Mouse (Mus musculus): ENCODE results near the gene Cmc2.
A peak's percentile ranks its signal among the peaks of the same experiment; 100 is the strongest.

Cmc2 gene

GRCm38 (mm10) chr8:116905836-116906235 is 15.4 kb downstream of the Cmc2 start:
- no peak for DNase-seq (ENCODE audit: low read depth, low spot score)

DNA sequence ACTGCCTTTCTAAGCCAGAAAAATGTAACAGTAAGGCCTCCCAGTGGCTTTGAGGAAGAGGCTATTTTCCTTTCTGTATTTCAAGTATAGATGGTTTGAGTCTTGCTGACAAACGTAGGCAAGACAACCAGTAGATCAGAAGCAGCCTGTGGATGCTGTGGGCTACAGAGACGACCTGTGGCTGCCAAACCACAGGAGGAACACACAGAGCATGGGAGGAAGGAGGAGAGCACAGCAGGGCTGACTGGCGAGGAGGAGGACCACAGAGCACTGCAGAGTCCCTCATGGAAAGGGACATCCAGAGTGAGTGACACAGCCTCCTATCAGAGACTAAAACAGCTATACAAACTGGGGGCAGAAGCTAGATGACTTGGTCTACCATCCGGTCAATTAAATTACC is 16.0 kb downstream of the Cmc2 start:
- no peak for DNase-seq (ENCODE audit: low read depth, low spot score)

DNA sequence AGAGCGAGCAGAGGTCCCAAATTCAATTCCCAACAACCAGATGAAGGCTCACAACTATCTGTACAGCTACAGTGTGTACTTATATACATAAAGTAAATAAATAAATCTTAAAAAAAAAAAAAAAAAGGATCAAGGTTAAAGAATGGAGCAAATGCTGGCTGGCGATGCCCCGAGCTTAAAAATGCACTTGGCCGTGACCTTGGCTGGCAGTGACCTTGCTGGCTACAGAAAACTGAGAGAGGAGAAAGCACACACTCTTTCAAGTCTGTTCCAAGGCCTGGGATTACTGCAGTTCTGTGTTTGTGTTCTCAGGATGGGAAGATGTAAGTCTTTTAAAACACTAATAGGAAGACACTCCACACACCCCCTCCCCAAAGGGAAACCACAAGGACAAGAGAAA is 16.5 kb downstream of the Cmc2 start:
- no peak for DNase-seq (ENCODE audit: low read depth, low spot score)

GRCm38 (mm10) chr8:116895521-116895920 is 25.7 kb downstream of the Cmc2 start:
- no peak for DNase-seq (ENCODE audit: low read depth, low spot score)

DNA sequence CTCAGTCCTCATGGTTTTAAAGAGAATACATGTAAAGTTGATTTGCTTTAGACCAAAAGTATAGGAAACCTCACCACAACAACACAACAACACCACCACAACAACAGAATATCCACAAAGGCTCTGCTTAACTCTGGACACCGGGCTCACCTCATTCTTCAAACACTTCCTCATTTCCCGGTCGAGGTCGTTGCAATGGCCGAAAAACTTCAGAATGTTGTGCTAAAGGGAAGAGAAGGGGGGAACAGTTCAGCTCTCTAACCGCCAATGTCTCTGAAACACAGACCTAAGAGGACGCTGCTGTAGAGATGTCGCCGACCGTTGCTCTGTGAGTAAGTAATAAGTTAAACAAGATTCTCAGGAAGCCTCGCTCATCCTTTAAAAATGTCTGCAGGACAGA is 27.3 kb downstream of the Cmc2 start:
- no peak for DNase-seq (ENCODE audit: low read depth, low spot score)

- DNase-seq (ENCODE audit: low read depth, low spot score): no peak
Measured at GRCm38 (mm10) chr8:116892636-116893035, 28.6 kb downstream of the Cmc2 start.

DNA sequence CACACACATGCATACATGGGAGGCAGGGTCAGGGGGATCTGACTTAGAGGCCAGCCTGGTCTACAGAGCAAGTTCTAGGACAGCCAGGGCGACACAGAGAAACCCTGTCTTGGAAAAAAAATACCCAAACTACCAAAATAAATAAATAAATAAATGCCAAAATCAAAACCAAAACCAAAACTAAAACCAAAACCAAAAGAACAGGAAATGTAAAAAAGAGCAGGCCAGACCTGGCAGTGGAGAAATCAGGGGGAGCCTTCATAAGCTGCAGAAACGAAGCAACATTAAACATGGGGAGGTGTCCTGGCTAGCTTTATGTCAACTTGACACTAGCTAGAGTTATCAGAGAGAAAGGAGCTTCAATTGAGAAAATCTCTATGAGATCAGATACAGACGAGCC is 29.1 kb downstream of the Cmc2 start:
- DNase-seq (ENCODE audit: low read depth, low spot score): no peak

GRCm38 (mm10) chr8:116891446-116891845 is 29.8 kb downstream of the Cmc2 start:
- no peak for DNase-seq (ENCODE audit: low read depth, low spot score)

DNA sequence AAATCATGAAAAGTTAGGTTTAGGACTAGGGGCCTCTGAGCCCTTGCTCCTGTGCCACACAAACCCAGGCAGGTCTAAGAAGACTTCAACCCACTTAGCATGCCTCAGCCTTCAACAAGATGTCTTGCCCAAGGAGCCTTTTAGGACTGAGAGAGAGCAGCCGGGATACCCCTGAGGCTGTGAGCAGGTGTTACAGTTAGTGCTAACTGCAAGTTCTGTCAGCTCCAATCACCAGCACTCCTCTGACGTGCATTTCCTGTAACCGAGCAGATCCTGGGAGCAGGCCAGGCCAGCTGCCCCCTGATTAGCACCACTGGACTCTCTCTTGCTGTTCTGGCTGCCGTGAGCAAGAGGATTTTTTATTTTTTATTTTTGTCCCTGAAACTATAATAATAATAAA is 33.4 kb downstream of the Cmc2 start:
- no peak for DNase-seq (ENCODE audit: low read depth, low spot score)

DNA sequence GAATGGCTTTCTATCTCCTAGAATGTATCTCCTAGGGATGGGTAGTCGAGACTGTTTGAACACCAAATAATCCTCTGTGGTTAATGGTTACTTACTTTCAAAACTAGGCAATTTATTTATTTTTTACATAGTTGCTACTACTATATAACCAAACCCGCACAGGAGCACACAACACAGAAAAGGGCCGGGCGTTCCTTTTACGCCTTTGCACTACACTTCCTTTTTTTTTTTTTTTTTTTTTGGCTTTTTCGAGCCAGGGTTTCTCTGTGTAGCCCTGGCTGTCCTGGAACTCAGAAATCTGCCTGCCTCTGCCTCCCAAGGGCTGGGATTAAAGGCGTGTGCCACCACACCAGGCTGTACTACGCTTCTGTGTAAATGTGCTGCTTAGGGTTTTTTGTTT is 39.9 kb downstream of the Cmc2 start:
- no peak for DNase-seq (ENCODE audit: low read depth, low spot score)

DNA sequence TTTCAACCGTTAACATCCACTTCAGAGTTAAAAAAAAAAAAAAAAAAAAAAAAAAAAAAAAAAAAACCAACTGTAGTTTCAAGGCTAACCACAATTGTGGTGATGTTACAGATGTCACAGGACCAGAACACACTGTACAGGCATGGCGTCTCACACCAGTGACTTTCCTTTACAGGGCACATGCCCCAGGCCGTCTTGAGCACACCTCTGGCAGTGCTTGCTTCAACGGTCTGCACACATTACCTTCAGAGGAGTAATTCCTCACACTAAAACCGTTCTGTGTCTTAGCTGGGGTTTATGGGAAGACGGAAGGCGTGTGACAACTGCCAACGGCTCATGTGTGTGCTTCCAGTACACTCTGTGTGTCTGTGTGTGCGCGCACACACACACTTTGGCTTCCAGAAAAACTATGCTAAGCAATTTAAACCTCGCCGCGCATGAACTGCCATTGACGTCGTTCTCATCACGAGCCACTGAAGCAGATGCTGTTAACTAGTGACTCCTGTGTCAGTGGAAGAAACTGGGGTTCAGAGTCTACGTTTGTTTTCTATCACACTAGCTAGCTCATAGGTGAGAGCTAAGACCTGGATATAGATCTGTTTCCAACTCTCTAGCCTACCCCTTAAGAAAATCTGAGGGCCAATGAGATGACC is 45.3 kb downstream of the Cmc2 start:
- DNase-seq (ENCODE audit: low read depth, low spot score): no peak

- no peak for DNase-seq (ENCODE audit: low read depth, low spot score)
Measured at GRCm38 (mm10) chr8:116873986-116874385, 47.3 kb downstream of the Cmc2 start.

DNA sequence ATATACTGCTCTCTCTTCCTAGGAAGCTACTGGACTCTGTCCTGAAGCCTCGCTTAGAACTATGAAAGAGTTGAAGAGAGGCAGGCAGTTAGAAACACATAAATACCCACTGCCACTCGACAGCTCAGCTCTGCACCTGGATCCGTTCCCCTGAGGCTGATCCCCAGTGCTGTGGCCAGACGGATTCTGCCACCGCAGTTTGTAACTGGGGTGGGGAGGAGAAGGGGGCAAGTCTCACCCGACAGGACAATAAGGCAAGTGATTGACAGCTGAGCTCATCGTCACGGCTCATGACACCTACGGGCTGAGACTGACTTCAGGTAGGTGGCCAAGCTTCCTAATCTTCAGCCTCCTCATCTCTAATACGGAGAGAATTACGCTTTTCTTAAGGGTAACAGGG is 47.7 kb downstream of the Cmc2 start:
- no peak for DNase-seq (ENCODE audit: low read depth, low spot score)

- peak; percentile 65 for DNase-seq (ENCODE audit: low read depth, low spot score)
Measured at GRCm38 (mm10) chr8:116872761-116873342, 48.4 kb downstream of the Cmc2 start.

DNA sequence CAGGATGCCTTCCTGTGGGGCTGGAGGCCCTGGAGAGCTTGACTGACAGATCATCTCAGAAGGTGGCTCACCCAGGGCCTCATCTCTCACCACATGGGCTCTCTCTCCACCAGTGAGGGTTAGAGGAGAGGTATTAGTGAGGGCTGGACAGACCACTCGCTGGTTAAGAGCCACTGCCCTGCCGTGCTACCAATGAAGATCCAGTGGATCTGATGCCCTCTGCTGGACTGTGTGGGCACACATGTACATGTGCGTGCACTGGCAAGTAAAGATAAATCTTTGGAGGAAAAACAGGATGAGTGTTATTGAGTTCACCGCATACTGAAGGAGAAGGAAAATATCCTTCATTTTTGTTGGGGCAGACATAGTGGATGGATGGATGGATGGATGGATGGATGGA is 52.6 kb downstream of the Cmc2 start:
- DNase-seq (ENCODE audit: low read depth, low spot score): no peak

DNA sequence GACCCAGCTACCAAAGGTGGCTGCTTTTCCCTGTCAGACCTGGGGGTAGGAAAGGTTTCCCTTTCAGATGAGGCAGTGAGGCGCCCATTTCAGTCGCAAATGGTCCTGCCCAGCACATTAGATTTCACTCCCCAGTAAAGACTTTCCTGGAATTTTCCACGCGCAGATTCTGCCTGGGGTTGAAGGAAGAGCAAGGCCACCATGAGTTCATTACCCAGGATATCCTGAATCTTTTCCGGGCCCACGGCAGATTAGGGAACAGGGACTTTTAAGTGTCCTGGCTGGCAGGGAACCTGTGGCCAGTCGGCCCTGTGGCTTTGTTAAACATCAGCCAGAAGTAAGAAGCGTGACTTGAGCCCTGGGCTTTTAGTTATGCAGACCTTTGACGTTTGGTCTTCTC is 53.9 kb downstream of the Cmc2 start:
- DNase-seq (ENCODE audit: low read depth, low spot score): no peak

- peak; percentile 39 for DNase-seq (ENCODE audit: low read depth, low spot score)
Measured at GRCm38 (mm10) chr8:116866118-116866903, 54.9 kb downstream of the Cmc2 start.

- no peak for DNase-seq (ENCODE audit: low read depth, low spot score)
Measured at GRCm38 (mm10) chr8:116864514-116864913, 56.7 kb downstream of the Cmc2 start.

DNA sequence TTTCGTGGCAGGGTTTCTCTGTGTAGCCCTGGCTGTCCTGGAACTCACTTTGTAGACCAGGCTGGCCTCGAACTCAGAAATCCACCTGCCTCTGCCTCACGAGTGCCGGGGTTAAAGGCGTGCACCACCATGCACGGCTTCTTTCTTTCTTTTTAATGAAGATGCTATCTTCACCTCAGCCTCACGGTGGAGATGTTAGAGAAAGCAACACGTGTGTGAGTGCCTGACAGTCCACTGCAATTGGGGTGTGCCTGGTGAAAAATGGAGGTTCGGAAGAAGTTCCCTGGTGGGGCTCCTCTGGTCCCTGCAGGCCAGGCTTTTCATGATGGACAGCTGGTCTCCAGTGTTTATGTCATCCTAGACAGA is 57.2 kb downstream of the Cmc2 start:
- DNase-seq (ENCODE audit: low read depth, low spot score): no peak

- DNase-seq (ENCODE audit: low read depth, low spot score): no peak
Measured at GRCm38 (mm10) chr8:116863357-116864021, 57.8 kb downstream of the Cmc2 start.

- no peak for DNase-seq (ENCODE audit: low read depth, low spot score)
Measured at GRCm38 (mm10) chr8:116862191-116862590, 59.1 kb downstream of the Cmc2 start.

DNA sequence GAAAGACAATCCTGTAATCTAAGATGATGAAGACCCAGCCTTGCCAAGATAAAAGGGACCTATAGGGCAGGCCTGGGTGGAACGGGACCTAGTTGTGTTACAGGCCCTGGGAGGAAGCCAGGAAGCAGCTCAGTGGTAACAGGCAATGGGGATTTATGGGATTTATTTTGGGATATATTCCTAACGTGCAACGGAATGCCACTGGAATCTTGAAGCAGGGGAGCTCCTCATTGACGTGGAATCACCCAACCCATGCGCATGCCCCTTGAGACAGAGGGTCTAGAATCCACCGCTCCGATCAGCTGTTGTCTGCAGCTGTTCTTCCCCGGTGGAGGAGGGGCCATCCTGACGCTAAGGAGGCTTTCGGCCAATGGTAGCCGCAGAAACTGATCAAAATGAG is 69.2 kb downstream of the Cmc2 start:
- DNase-seq (ENCODE audit: low read depth, low spot score): no peak

DNA sequence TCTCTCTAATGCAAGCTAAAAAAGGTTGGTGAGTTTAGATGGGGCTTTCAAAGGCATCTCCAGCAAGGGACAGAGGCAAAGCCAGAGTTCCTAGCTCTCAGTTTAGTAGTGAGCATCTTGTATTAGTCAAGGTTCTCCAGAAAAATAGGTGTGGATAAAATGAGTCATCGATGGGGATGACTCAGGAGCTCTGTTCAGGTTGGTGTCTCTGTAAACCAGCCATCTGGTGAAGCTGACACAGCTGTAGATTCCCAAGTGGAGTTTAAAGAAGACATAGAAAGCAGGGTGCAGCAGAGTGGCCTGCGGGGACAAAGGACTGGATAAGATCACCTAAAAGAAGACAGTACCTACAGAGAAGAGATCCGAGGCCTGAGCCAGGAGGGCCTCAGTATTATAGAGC is 73.2 kb downstream of the Cmc2 start:
- DNase-seq (ENCODE audit: low read depth, low spot score): no peak

Measured in WW6 (cell line).